Mouse (Mus musculus): ENCODE measurements around the gene Rbfox3.
"Not testable (repeated sequence)": the region's sequence is repeated elsewhere in the genome, so short reads cannot be mapped to it uniquely, and the experiment has no call there.

Rbfox3 gene

GRCm38 (mm10) chr11:118825280-118826094, 85.9 kb downstream of the Rbfox3 start:
- DNase-seq (ENCODE audit: low spot score in 2 of 2): peak in 1 of 2 experiments; percentile 35

- no peak for DNase-seq (ENCODE audit: low spot score in 2 of 2)
Observed at GRCm38 (mm10) chr11:118821353-118821752, 90.0 kb downstream of the Rbfox3 start.

GRCm38 (mm10) chr11:118818528-118818927, 92.9 kb downstream of the Rbfox3 start:
- DNase-seq (ENCODE audit: low spot score in 2 of 2): no peak

- DNase-seq (ENCODE audit: low spot score in 2 of 2): peak in 1 of 2 experiments; percentile 31
Observed at GRCm38 (mm10) chr11:118815118-118815517, 96.3 kb downstream of the Rbfox3 start.

GRCm38 (mm10) chr11:118813942-118814341, 97.5 kb downstream of the Rbfox3 start:
- DNase-seq (ENCODE audit: low spot score in 2 of 2): no peak

GRCm38 (mm10) chr11:118811404-118811803, 100.0 kb downstream of the Rbfox3 start:
- no peak for DNase-seq (ENCODE audit: low spot score in 2 of 2)

GRCm38 (mm10) chr11:118807511-118807910, 103.9 kb downstream of the Rbfox3 start:
- DNase-seq (ENCODE audit: low spot score in 2 of 2): no peak

GRCm38 (mm10) chr11:118794856-118795602, 116.4 kb downstream of the Rbfox3 start:
- DNase-seq (ENCODE audit: low spot score in 2 of 2): no peak

GRCm38 (mm10) chr11:118793639-118794021, 117.8 kb downstream of the Rbfox3 start:
- peak; percentile 84 to 86 for DNase-seq (ENCODE audit: low spot score in 2 of 2)

GRCm38 (mm10) chr11:118792916-118793638, 118.3 kb downstream of the Rbfox3 start:
- DNase-seq (ENCODE audit: low spot score in 2 of 2): no peak

- peak; percentile 80 to 87 for DNase-seq (ENCODE audit: low spot score in 2 of 2)
Observed at GRCm38 (mm10) chr11:118792163-118792915, 119.1 kb downstream of the Rbfox3 start.

- DNase-seq (ENCODE audit: low spot score in 2 of 2): peak; percentile 65 to 70
Observed at GRCm38 (mm10) chr11:118791391-118791790, 120.0 kb downstream of the Rbfox3 start.

- no peak for DNase-seq (ENCODE audit: low spot score in 2 of 2)
Observed at GRCm38 (mm10) chr11:118788091-118788490, 123.3 kb downstream of the Rbfox3 start.

GRCm38 (mm10) chr11:118782677-118783076, 128.7 kb downstream of the Rbfox3 start:
- DNase-seq (ENCODE audit: low spot score in 2 of 2): no peak

- no peak for DNase-seq (ENCODE audit: low spot score in 2 of 2)
Observed at GRCm38 (mm10) chr11:118775753-118776152, 135.6 kb downstream of the Rbfox3 start.

- not testable (repeated sequence) for DNase-seq (ENCODE audit: low spot score in 2 of 2)
Observed at GRCm38 (mm10) chr11:118774777-118775176, 136.6 kb downstream of the Rbfox3 start.

GRCm38 (mm10) chr11:118773076-118773583, 138.3 kb downstream of the Rbfox3 start:
- no peak for DNase-seq (ENCODE audit: low spot score in 2 of 2)

- DNase-seq (ENCODE audit: low spot score in 2 of 2): no peak
Observed at GRCm38 (mm10) chr11:118771358-118771757, 140.0 kb downstream of the Rbfox3 start.

- no peak for DNase-seq (ENCODE audit: low spot score in 2 of 2)
Observed at GRCm38 (mm10) chr11:118770789-118771188, 140.6 kb downstream of the Rbfox3 start.

GRCm38 (mm10) chr11:118769542-118769941, 141.9 kb downstream of the Rbfox3 start:
- no peak for DNase-seq (ENCODE audit: low spot score in 2 of 2)

- DNase-seq (ENCODE audit: low spot score in 2 of 2): no peak
Observed at GRCm38 (mm10) chr11:118768441-118768840, 143.0 kb downstream of the Rbfox3 start.
